Mouse (Mus musculus): ENCODE results near the gene Trpc6. TPM values are rescaled to one million over a fixed set of nuclear protein-coding genes. Genes with fewer than 3 reads are reported as not detected.

Gene Trpc6
- polyA plus RNA-seq (2017; shearing (Covaris generic)), result not detected

DNA sequence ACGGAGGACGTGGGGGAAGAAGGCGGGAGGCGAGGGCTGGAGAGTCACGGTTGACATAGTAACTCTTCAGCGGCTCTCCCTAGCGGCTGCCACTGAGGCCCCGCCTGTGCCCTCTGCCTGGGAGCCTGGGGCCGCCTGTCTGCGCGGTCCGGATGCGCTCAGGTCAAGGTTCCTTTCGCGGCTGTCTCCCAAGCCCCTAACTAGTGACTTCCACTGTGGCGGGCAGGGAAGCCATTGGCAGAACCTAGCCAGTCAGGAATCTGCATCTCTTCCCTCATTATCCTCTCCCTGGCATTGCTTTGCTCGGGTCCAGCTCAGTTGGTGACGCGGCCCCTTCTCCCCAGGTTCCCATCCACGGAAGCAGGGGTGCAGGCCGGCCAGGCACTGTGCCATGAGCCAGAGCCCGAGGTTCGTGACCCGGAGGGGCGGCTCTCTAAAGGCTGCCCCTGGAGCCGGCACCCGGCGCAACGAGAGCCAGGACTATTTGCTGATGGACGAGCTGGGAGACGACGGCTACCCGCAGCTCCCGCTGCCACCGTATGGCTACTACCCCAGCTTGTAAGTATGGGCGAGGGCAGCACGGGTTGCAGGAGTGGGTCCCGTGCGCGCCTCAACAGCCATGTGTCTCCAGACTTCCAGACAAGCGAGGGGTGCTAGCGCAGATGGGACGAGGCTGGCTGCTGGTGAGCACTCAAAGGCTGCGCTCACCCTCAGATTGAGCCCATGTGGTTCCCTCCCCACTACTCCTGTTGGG, at the start of gene Trpc6:
Gene Trpc6, plus strand, starts transcription at position 102 of the 754 bp plus-strand sequence.
- no peak for ATAC-seq

GRCm38 (mm10) chr9:8520911-8521310, 23.0 kb upstream of the Trpc6 start:
- no peak for ATAC-seq

DNA sequence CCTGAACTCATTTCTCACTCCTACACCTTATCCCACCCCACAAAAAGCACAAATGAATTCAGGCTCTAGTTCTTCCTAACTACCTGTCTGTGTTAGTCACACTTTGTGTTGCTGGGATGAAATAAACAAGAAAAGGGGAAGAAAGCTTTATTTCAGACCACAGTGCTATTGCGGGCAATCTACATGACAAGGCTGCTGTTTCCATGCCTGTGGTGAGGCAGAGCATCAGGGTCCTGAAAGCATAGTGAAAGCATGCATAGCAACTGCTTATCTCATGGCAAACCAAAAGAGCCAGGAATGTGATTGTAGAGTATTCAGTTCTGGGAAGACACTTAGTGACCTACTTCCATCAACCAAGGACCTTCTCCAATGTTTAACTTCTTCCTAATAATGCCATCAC, 10.3 kb upstream of the Trpc6 start:
- ATAC-seq, result no peak

GRCm38 (mm10) chr9:8545236-8545635, 1.3 kb downstream of the Trpc6 start:
- no peak for ATAC-seq

- no peak for ATAC-seq
Measured at GRCm38 (mm10) chr9:8558574-8558973, 14.6 kb downstream of the Trpc6 start.

- no peak for ATAC-seq
Measured at GRCm38 (mm10) chr9:8592618-8593017, 48.7 kb downstream of the Trpc6 start.

DNA sequence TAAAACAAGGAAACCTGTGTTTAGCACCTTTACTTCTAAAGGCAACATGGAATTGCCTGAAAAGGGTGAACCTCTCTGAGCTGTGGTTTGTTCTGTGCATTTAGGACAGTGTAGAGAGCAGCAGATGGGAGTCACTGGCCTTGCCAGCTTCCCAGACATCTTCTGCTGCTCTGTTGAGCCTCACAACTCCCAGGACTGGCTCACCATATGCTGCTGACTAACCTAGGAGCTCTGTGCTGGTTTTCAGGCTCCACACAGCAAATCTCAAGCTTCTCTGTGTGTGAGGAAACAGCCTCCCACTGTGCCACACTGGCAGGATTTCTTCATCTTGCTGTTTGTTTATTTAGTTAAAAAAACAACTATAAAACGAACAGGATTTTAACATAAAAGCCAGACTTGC, 53.1 kb downstream of the Trpc6 start:
- no peak for ATAC-seq

DNA sequence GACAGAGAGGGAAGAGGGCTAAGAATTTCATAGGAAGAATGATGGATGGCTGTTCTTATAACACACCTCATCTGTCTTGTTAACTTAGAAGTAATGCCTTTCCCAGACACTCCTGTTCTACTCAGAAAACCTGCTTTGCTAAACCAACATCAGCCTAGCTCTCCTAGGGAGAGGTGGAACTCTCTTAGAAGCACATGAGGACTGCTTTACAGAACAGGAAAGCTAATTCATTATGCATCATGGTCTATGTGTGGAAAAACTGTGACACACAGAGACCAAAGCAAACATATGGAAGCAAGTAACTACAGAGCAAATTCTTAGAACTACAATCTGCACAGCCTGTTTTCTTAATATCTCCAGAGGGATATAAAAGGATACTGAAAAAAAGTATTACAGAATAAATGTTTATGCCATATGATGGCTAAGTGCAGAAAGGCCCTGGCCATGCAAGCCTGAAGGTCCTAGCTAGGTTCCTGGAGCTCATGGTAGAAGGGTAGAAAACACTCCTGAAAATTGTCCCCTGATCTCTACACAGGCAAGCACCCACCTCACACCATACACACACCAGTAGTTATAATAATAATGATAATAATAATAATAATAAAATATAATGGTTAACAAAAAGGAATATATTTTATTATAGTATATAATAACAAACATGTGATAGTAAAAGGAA, 63.0 kb downstream of the Trpc6 start:
- no peak for ATAC-seq

GRCm38 (mm10) chr9:8634344-8634743, 90.4 kb downstream of the Trpc6 start:
- no peak for ATAC-seq

DNA sequence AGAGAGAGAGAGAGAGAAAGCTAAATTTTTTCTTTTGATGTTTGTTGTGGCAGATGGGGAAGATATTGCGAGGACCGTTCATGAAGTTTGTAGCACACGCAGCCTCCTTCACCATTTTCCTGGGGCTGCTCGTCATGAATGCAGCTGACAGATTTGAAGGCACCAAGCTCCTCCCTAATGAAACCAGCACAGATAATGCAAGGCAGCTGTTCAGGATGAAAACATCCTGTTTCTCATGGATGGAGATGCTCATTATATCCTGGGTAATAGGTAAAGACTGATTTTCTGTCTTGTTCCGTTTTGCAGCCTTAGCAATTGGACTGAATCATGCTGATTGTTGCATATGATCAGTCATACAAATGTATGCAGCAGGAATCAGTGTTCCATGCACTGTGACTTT, 99.5 kb downstream of the Trpc6 start:
- no peak for ATAC-seq

- no peak for ATAC-seq
Measured at GRCm38 (mm10) chr9:8655347-8655746, 111.4 kb downstream of the Trpc6 start.

DNA sequence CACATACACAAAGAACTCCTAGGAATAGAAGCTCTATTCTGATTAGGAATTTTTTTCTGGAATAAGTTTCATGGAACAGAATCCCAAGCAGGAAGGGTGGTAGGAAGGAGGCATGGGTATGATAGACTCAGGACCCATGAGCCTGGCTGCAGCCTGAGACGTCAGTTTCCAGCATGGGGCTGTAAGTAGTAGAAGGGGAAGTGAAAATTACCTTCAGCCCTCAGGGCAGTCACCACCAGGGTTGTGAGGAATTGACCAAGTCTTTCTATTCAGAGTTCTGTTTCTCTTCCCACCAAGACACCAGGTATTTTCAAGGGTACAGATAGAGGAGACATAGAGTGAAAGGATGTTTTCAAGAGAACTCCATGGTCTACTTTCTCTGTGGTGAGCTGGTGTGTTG, 129.0 kb downstream of the Trpc6 start:
- ATAC-seq, result no peak

DNA sequence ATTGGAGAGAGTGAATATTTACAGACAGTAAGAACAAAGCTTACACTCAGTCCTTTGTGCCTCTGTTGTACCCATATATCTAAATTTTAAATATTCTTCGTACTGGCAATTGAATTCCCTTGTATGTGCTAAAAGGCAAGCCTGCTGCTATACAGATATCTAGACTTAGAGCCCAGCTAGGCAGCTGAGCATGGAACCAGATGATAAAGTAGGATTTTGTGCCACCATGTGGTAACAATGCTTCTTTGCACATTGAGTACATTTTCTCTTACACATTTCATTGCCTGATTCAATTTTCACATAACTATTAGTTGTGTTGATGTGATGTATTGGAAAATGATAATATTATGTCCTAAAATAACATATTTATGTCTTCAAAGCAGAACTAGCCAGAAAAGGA, 132.7 kb downstream of the Trpc6 start:
- no peak for ATAC-seq

DNA sequence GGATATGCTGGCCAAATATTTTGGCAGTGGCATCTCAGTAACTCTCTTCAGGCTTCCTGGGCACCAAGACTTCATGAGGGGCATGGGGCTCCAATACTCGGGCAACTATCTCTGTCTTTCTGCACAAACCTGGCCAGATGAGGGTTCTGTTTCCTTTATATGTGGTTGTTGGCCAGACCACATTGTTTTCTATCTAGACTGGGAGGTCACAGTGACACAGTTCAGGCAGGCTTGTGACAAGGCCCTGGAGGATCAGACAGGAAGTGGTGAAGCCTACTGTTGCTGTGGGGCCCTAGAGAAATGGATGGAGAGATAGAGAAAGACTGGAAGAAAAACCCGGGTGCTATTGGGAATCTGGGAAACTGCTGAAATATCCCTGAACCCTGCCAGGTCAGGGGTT, 149.2 kb downstream of the Trpc6 start:
- ATAC-seq, result no peak

GRCm38 (mm10) chr9:8700669-8701068, 156.7 kb downstream of the Trpc6 start:
- ATAC-seq, result no peak

GRCm38 (mm10) chr9:8703516-8703915, 159.6 kb downstream of the Trpc6 start:
- ATAC-seq, result no peak

DNA sequence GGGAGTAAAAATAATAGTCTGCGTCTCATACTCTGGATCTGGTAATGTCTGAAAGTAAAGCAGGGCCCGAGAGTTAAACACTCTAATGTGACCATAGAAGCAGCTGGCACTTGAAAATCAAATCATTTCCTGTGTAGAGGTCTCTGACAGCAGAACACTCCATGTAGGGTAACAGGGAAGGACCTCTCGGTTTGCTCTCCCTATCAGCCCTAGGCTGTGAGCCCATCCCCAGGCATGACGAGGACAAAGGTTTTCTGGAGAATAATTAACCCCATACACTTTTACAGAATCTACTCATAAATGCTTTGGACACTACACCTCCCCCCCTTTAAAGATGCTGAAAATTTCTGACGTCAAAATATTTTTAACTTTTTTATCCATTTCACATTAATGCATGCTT, 160.0 kb downstream of the Trpc6 start:
- no peak for ATAC-seq

DNA sequence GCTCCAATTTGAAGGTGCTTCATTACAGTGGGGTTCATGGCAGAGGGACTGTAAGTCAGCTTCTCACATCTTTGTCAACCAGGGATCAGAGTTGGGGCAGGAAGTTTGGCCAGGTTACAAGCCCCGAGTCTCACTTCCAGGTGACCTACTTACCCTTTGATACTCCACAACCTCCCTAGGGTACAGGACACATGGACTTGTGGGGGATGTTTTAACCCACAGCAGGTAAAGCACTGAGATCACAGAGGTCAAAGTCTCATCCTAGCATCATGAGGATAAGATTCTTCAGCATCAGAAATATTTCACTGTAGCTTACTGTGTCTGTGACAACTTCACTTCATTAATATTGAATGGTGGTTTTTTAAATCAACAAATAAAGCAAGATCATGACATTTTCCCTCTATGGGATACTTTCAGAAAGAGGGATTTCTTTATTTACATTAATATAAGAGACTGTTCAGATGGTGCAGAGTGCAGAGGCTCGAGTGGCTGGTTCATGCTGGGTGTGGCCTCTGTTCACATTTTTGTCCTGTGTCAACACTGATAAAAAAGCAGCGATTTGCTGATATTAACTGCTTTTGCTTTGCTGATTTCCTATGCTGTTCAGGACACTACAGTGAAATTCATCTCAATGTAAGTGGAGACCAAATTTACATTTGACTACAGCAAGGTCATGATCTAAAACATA, 166.3 kb downstream of the Trpc6 start:
- no peak for ATAC-seq

DNA sequence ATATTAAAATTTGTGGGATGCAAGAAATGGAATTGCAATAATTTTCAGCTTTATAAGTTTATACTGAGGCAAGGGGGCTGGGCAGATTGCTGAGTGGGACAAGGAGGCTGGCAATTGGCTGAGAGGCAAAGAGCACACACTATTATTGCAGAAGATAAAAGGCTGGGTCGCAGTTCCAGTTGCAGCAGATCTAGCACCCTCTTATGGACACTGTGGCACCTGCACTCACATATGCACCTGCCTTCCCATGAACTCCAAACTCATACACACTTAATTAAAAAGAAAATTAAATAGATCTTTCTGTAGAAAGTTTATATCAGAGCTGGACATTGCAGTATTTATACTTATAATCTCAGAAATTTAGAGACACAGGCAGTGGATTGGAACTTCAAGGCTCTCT, 175.1 kb downstream of the Trpc6 start:
- ATAC-seq, result no peak

GRCm38 (mm10) chr9:8729056-8729455, 185.1 kb downstream of the Trpc6 start:
- no peak for ATAC-seq
